Mouse (Mus musculus) bone marrow macrophage, adult 2 months (primary cell): ENCODE measurements around the gene Rhox4b. TPM values are rescaled to one million over a fixed set of nuclear protein-coding genes. Genes with fewer than 3 reads are reported as not detected.
"Not testable (repeated sequence)": the region's sequence is repeated elsewhere in the genome, so short reads cannot be mapped to it uniquely, and the experiment has no call there.

ENCODE experiments used
- H3K27ac ChIP-seq: 2 replicates; pipeline ENCODE4 v1.5.1; 2012; ENCODE audit warnings: low read depth, low read length; ENCODE audit not compliant: insufficient read depth
- H3K4me1 ChIP-seq: 2 replicates; pipeline ENCODE4 v1.6.1; 2012; ENCODE audit warnings: low read length; ENCODE audit not compliant: control insufficient read depth, insufficient read depth
- H3K4me3 ChIP-seq: 2 replicates; pipeline ENCODE4 v1.5.1; 2012; ENCODE audit warnings: mild to moderate bottlenecking, low read length, moderate library complexity; ENCODE audit not compliant: insufficient read depth
- polyA plus RNA-seq: library from polyadenylated mRNA; stranded (reverse); fragments of >200 nt; gene quantifications from 2 replicates; pipeline ENCODE4 v1.2.4, GENCODE M21; 2012; ENCODE audit not compliant: missing spikeins, insufficient read depth, insufficient read length

Gene Rhox4b
- not detected in 2 replicates for polyA plus RNA-seq

DNA sequence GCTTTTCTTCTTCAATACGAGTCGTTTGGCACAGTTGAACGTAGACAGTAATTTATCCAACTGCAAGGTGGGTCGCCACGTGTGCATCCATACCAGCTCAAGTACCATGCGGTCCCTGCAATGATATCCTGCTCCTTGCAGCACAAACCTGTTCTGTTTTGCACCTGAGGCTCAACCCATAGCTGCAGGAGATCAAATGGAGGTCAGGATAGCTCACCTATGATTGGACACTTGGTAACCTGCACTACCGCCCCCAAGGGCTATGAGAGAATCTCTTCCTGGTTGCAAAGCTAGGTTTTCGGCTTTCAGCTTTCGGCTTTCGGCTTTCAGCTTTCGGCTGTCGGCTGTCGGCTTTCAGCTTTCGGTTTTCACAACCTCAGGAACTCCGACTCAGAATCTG is at the start of gene Rhox4b:
Gene Rhox4b, plus strand, starts transcription at position 301 of the 400 bp plus-strand sequence.
- not testable (repeated sequence) for H3K27ac ChIP-seq, H3K4me1 ChIP-seq, H3K4me3 ChIP-seq

- not testable (repeated sequence) for H3K4me3 ChIP-seq, H3K4me1 ChIP-seq, H3K27ac ChIP-seq
Observed at GRCm38 (mm10) chrX:37390548-37390947, 41.7 kb upstream of the Rhox4b start, which contains the start of gene Rhox4a2. TSS of gene Rhox4a2 (plus strand) at chrX:37390848.

- not testable (repeated sequence) for H3K4me1 ChIP-seq, H3K27ac ChIP-seq, H3K4me3 ChIP-seq
Observed at GRCm38 (mm10) chrX:37411767-37412166, 20.5 kb upstream of the Rhox4b start, which contains the start of gene Rhox2b. TSS of gene Rhox2b (plus strand) at chrX:37412067.

DNA sequence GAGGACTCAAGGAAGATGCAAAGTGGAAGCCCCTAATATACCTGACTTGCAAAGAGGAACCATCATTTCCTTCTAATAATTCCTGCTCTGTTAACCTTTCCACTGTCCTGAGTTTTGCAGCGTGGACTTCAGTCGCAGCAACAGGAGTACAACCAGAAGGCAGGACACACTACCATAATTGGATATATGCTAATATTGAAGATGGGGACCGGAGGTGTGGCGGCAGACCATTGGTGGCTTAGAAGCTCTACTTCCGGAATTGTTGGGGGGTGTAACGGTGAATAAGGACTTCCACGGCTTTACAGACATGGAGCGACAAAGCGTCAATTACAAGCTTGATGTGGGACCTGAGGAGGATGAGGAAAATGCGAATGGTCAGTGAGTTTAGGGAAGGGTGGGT is 21.1 kb downstream of the Rhox4b start, which contains the start of gene Rhox2c:
Gene Rhox2c, plus strand, starts transcription at position 301 of the 400 bp plus-strand sequence.
- not testable (repeated sequence) for H3K4me3 ChIP-seq, H3K4me1 ChIP-seq, H3K27ac ChIP-seq

- not testable (repeated sequence) for H3K4me1 ChIP-seq, H3K27ac ChIP-seq, H3K4me3 ChIP-seq
Observed at GRCm38 (mm10) chrX:37458285-37458684, 26.0 kb downstream of the Rhox4b start, which contains the start of gene Rhox3c. TSS of gene Rhox3c (plus strand) at chrX:37458585.

GRCm38 (mm10) chrX:37480037-37480436 is 47.7 kb downstream of the Rhox4b start, which contains the start of gene Rhox4c:
TSS of gene Rhox4c (plus strand) at chrX:37480337.
- not testable (repeated sequence) for H3K4me3 ChIP-seq, H3K4me1 ChIP-seq, H3K27ac ChIP-seq

Other genes with a start within 250 kb of the Rhox4b start
- gene Ndufa1, start 241.3 kb upstream of the Rhox4b start, polyA plus RNA-seq: 150 and 162 TPM in 2 replicates
- gene Rnf113a1, start 241.2 kb upstream of the Rhox4b start, polyA plus RNA-seq: 1.3 and 2.4 TPM in 2 replicates
- not detected in 2 replicates for gene Gm9, start 221.5 kb upstream of the Rhox4b start, polyA plus RNA-seq
- not detected in 2 replicates for gene Rhox1, start 210.2 kb upstream of the Rhox4b start, polyA plus RNA-seq
- gene Rhox2a, start 187.5 kb upstream of the Rhox4b start, polyA plus RNA-seq: not detected in 2 replicates
- gene Rhox3a, start 182.6 kb upstream of the Rhox4b start, polyA plus RNA-seq: not detected in 2 replicates
- gene Rhox4a, start 167.2 kb upstream of the Rhox4b start, polyA plus RNA-seq: not detected in 2 replicates
- not detected in 2 replicates for gene Rhox3a2, start 52.5 kb upstream of the Rhox4b start, polyA plus RNA-seq
- gene Rhox4a2, start 41.6 kb upstream of the Rhox4b start, polyA plus RNA-seq: not detected in 2 replicates
- not detected in 2 replicates for gene Rhox2b, start 20.4 kb upstream of the Rhox4b start, polyA plus RNA-seq
- gene Rhox2c, start 21.2 kb downstream of the Rhox4b start, polyA plus RNA-seq: not detected in 2 replicates
- gene Rhox3c, start 26.1 kb downstream of the Rhox4b start, polyA plus RNA-seq: not detected in 2 replicates
- gene Rhox4c, start 47.8 kb downstream of the Rhox4b start, polyA plus RNA-seq: not detected in 2 replicates
- gene Rhox2d, start 60.9 kb downstream of the Rhox4b start, polyA plus RNA-seq: not detected in 2 replicates
- gene Rhox4d, start 81.9 kb downstream of the Rhox4b start, polyA plus RNA-seq: not detected in 2 replicates
- gene Rhox2e, start 98.0 kb downstream of the Rhox4b start, polyA plus RNA-seq: not detected in 2 replicates
- gene Rhox3e, start 109.5 kb downstream of the Rhox4b start, polyA plus RNA-seq: not detected in 2 replicates
- gene Rhox4e, start 124.9 kb downstream of the Rhox4b start, polyA plus RNA-seq: not detected in 2 replicates
- not detected in 2 replicates for gene Rhox2f, start 138.9 kb downstream of the Rhox4b start, polyA plus RNA-seq
- not detected in 2 replicates for gene Rhox3f, start 148.5 kb downstream of the Rhox4b start, polyA plus RNA-seq
- gene Rhox4f, start 175.2 kb downstream of the Rhox4b start, polyA plus RNA-seq: not detected in 2 replicates
- gene Rhox3g, start 196.1 kb downstream of the Rhox4b start, polyA plus RNA-seq: not detected in 2 replicates
- gene Rhox2g, start 211.0 kb downstream of the Rhox4b start, polyA plus RNA-seq: not detected in 2 replicates
- gene Rhox4g, start 218.8 kb downstream of the Rhox4b start, polyA plus RNA-seq: not detected in 2 replicates
- not detected in 2 replicates for gene Rhox3h, start 236.3 kb downstream of the Rhox4b start, polyA plus RNA-seq
- not detected in 2 replicates for gene Rhox2h, start 240.8 kb downstream of the Rhox4b start, polyA plus RNA-seq